Mouse (Mus musculus) lung, embryonic 15.5 days (tissue): Measurements from ENCODE around the gene Gm20518. TPM values are rescaled to one million over a fixed set of nuclear protein-coding genes. Genes with fewer than 3 reads are reported as not detected.

Source experiments
- ATAC-seq: fragments of 200-750 bp; cut with Nextera tagmentation; 2 replicates; pipeline ENCODE4 v1.8.0; 2017; ENCODE audit warnings: moderate number of reproducible peaks, borderline replicate concordance; ENCODE audit not compliant: low FRiP score, low TSS enrichment; ENCODE audit errors: extremely low read depth
- H3K27ac ChIP-seq: fragments of 300-500 bp; sonication (generic); 2 replicates; pipeline ENCODE4 v1.5.1; 2015; ENCODE audit warnings: moderate library complexity, mild to moderate bottlenecking, inconsistent platforms
- H3K27me3 ChIP-seq: fragments of 300-500 bp; sonication (generic); 2 replicates; pipeline ENCODE4 v1.6.1; 2015; ENCODE audit warnings: inconsistent platforms
- H3K36me3 ChIP-seq: fragments of 300-500 bp; sonication (generic); 2 replicates; pipeline ENCODE4 v1.6.1; 2015; ENCODE audit warnings: inconsistent platforms
- H3K4me1 ChIP-seq: fragments of 300-500 bp; sonication (generic); 2 replicates; pipeline ENCODE4 v1.6.1; 2015; ENCODE audit warnings: inconsistent platforms
- H3K4me2 ChIP-seq: fragments of 300-500 bp; sonication (generic); 2 replicates; pipeline ENCODE4 v1.6.1; 2015; ENCODE audit warnings: inconsistent platforms, mild to moderate bottlenecking, moderate library complexity
- H3K4me3 ChIP-seq: fragments of 300-500 bp; sonication (generic); 2 replicates; pipeline ENCODE4 v1.5.1; 2015; ENCODE audit warnings: mild to moderate bottlenecking, inconsistent platforms
- H3K9ac ChIP-seq: fragments of 300-500 bp; sonication (generic); 2 replicates; pipeline ENCODE4 v1.6.1; 2015; ENCODE audit warnings: inconsistent platforms
- H3K9me3 ChIP-seq: fragments of 300-500 bp; sonication (generic); 2 replicates; pipeline ENCODE4 v1.6.1; 2016; ENCODE audit warnings: inconsistent platforms
- WGBS: fragments of 180-500 bp; shearing (Covaris S2); methylation state at CpG from one replicate; pipeline ENCODE4 v1.1.7; 2015; 5-methylcytosine and 5-hydroxymethylcytosine counted together
- polyA plus RNA-seq: library from polyadenylated mRNA; unstranded; fragments of >200 nt; fragmentation: Nextera tagmentation; extraction: Ambion mirVana; gene quantifications from 2 replicates; pipeline ENCODE4 v1.2.1, GENCODE M21; 2015

The Gm20518 gene
- polyA plus RNA-seq, 1 experiment from 2014 or later, result 0.16 TPM

DNA sequence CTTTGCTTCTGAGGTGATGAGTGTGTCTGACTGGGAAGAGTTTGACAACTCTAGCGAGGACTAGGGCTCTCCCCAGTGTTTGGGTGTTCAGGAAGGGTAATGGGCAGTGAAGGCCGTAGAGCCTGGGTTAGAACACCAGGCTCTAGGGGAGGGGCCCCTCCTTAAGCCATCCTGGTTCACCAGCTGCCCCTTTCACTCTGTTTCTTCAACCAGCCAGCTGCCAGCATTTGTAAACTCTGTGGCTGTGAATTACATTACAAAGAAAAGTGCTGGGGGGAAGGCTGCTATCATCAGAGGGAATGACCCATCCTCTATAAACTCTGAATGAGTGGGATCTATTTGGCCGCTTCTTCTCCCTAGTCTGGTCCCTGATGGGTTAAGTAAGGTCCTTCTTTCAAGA lies 98.7 kb downstream of the Gm20518 start:
- no peaks in the 10 kb centered on the region for H3K27me3 ChIP-seq
- H3K9ac ChIP-seq, result no peak overlapping the region
- H3K4me2 ChIP-seq, result no peak overlapping the region
- 59% methylated on average over 3 of the region's 3 CpGs for WGBS
- no peak for ATAC-seq
- peaks cover 18% of the 10 kb centered on the region for H3K4me1 ChIP-seq
- no peak overlapping the region for H3K27ac ChIP-seq
- H3K36me3 ChIP-seq, result peaks cover 46% of the 10 kb centered on the region
- no peaks in the 10 kb centered on the region for H3K9me3 ChIP-seq
- no peak overlapping the region for H3K4me3 ChIP-seq

DNA sequence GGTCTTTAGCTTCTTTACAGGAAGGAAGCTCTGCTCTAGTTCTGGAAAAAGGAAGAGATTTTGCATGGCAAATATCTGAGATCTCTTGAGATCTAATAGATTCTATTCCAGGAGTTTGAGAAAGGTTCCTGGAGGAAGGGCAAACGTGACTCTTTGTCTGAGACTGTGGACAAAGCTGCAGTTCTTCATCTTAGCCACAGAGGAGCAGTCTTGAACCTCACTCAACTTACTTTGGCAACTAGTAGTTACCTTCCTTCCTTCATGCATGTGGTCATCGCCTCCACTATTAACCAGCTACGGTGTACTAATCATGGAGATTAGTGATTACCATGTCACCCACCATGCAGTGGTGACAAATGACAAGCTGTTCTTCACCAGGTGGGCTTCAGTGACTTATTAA lies 106.1 kb downstream of the Gm20518 start:
- Histone ChIP-seq H3K9me3 (no peaks in the 10 kb centered on the region), H3K27me3 (no peaks in the 10 kb centered on the region), H3K4me3 (no peak overlapping the region), H3K4me2 (no peak overlapping the region), H3K4me1 (no peaks in the 10 kb centered on the region), H3K36me3 (peaks cover 56% of the 10 kb centered on the region), H3K9ac (no peak overlapping the region), H3K27ac (no peak overlapping the region)
- no peak for ATAC-seq
- WGBS, result 56% methylated on average over 3 of the region's 3 CpGs

Other genes with a start within 250 kb of the Gm20518 start
- 6.8 and 7.8 TPM in 2 replicates for gene Ccdc74a, start 245.2 kb downstream of the Gm20518 start, polyA plus RNA-seq
- gene Med15, start 158.8 kb downstream of the Gm20518 start, polyA plus RNA-seq, result 37.2 and 41.7 TPM in 2 replicates
- gene Klhl22, start 132.1 kb downstream of the Gm20518 start, polyA plus RNA-seq, result 61.2 and 66.0 TPM in 2 replicates
- gene Scarf2, start 94.4 kb downstream of the Gm20518 start, polyA plus RNA-seq, result 20.5 and 23.9 TPM in 2 replicates
- gene B830017H08Rik, start 58.5 kb downstream of the Gm20518 start, polyA plus RNA-seq, result 0.09 TPM in 1 of 2 replicates, not detected in the other
- gene Car15, start 53.3 kb downstream of the Gm20518 start, polyA plus RNA-seq, result 1.8 and 3.3 TPM in 2 replicates
- 0.05 TPM in 1 of 2 replicates, not detected in the other for gene Tssk1, start 2.6 kb upstream of the Gm20518 start, polyA plus RNA-seq
- 92.0 and 93.9 TPM in 2 replicates for gene Dgcr2, start 6.9 kb upstream of the Gm20518 start, polyA plus RNA-seq
- gene Tssk2, start 7.0 kb upstream of the Gm20518 start, polyA plus RNA-seq, result not detected in 2 replicates
- gene Ess2, start 19.7 kb upstream of the Gm20518 start, polyA plus RNA-seq, result 43.5 and 43.9 TPM in 2 replicates
- gene Gsc2, start 23.4 kb upstream of the Gm20518 start, polyA plus RNA-seq, result not detected in 2 replicates
- 71.7 and 72.6 TPM in 2 replicates for gene Slc25a1, start 36.5 kb upstream of the Gm20518 start, polyA plus RNA-seq
- gene Vpreb2, start 88.8 kb upstream of the Gm20518 start, polyA plus RNA-seq, result not detected in 2 replicates
- gene Dgcr6, start 161.2 kb upstream of the Gm20518 start, polyA plus RNA-seq, result 95.5 and 97.9 TPM in 2 replicates
- 13.5 and 14.7 TPM in 2 replicates for gene Prodh, start 198.5 kb upstream of the Gm20518 start, polyA plus RNA-seq
- gene Rtn4r, start 236.0 kb upstream of the Gm20518 start, polyA plus RNA-seq, result 0.74 and 0.90 TPM in 2 replicates